Mouse (Mus musculus): ENCODE measurements at regions not wholly inside any gene's neighbourhood (a gene's known extent, or its start where the extent isn't known, plus 50 kb on each side); places are given as distances from the start of the nearest gene placed in this dataset.

DNA sequence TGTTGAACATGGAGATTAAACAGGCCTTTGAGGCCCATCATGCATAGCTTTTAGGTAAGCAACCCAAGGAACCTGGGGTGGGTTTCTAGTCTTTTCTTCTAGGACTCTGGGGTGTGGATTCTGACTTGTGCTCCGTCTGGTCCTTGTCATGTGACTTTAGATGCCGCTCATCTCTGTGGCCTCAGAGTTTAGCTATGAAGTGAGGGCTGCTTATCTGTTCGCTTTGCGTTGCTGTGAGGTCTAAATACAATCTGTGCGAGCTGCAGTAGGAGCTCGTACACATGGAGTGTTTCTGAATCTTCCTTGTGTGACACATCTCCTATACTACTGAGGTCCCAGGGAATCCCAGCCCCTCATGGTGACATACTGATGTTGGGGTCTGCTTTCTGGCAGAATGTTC, 67.8 kb upstream of the Zfp831 start:
- no peak for DNase-seq (ENCODE audit: low read depth)
- TF ChIP-seq CTCF (IDR thresholded peaks at IDR 0.05; ENCODE audit: borderline replicate concordance, extremely low read depth, insufficient read depth, insufficient read length): no peak
- no peak for TF ChIP-seq POLR2A (IDR thresholded peaks at IDR 0.05; ENCODE audit: borderline replicate concordance, extremely low read depth, insufficient read depth, insufficient read length, poor library complexity, severe bottlenecking)

GRCm38 (mm10) chr2:174580906-174581703, 62.2 kb upstream of the Zfp831 start:
- TF ChIP-seq CTCF (IDR thresholded peaks at IDR 0.05; ENCODE audit: borderline replicate concordance, extremely low read depth, insufficient read depth, insufficient read length): no peak
- no peak for TF ChIP-seq POLR2A (IDR thresholded peaks at IDR 0.05; ENCODE audit: borderline replicate concordance, extremely low read depth, insufficient read depth, insufficient read length, poor library complexity, severe bottlenecking)
- DNase-seq (ENCODE audit: low read depth): no peak

GRCm38 (mm10) chr2:174584272-174584671, 59.1 kb upstream of the Zfp831 start:
- no peak for DNase-seq (ENCODE audit: low read depth)
- TF ChIP-seq CTCF (IDR thresholded peaks at IDR 0.05; ENCODE audit: borderline replicate concordance, extremely low read depth, insufficient read depth, insufficient read length) (no peak), POLR2A (IDR thresholded peaks at IDR 0.05; ENCODE audit: borderline replicate concordance, extremely low read depth, insufficient read depth, insufficient read length, poor library complexity, severe bottlenecking) (no peak)

Data from brain, embryonic 14.5 days (tissue).